Mouse (Mus musculus) heart, embryonic 15.5 days (tissue): ENCODE data around the gene Fcamr. TPM values are rescaled to one million over a fixed set of nuclear protein-coding genes. Genes with fewer than 3 reads are reported as not detected.

Experiments
- ATAC-seq: fragments of 200-750 bp; cut with Nextera tagmentation; replicated peaks from 2 replicates; pipeline ENCODE4 v1.8.0; 2017; ENCODE audit warnings: low read depth, moderate TSS enrichment; ENCODE audit not compliant: insufficient number of reproducible peaks, insufficient read depth, low FRiP score
- H3K27ac ChIP-seq: fragments of 300-500 bp; sonication (generic); 2 replicates; pipeline ENCODE4 v1.5.1; 2015; ENCODE audit warnings: mild to moderate bottlenecking, inconsistent platforms
- H3K27me3 ChIP-seq: fragments of 300-500 bp; sonication (generic); 2 replicates; pipeline ENCODE4 v1.6.1; 2015; ENCODE audit warnings: inconsistent platforms
- H3K36me3 ChIP-seq: fragments of 300-500 bp; sonication (generic); 2 replicates; pipeline ENCODE4 v1.6.1; 2015; ENCODE audit warnings: mild to moderate bottlenecking, inconsistent platforms
- H3K4me1 ChIP-seq: fragments of 300-500 bp; sonication (generic); replicated peaks from 2 replicates; pipeline ENCODE4 v1.6.1; 2015; ENCODE audit warnings: inconsistent platforms
- H3K4me2 ChIP-seq: fragments of 300-500 bp; sonication (generic); 2 replicates; pipeline ENCODE4 v1.6.1; 2015; ENCODE audit warnings: inconsistent platforms, mild to moderate bottlenecking, moderate library complexity
- H3K4me3 ChIP-seq: fragments of 300-500 bp; sonication (generic); 2 replicates; pipeline ENCODE4 v1.5.1; 2015; ENCODE audit warnings: mild to moderate bottlenecking, inconsistent platforms
- H3K9ac ChIP-seq: fragments of 300-500 bp; sonication (generic); 2 replicates; pipeline ENCODE4 v1.6.1; 2015; ENCODE audit warnings: mild to moderate bottlenecking, inconsistent platforms
- H3K9me3 ChIP-seq: fragments of 300-500 bp; sonication (generic); replicated peaks from 2 replicates; pipeline ENCODE4 v1.6.1; 2016; ENCODE audit warnings: inconsistent platforms
- WGBS: fragments of 180-500 bp; shearing (Covaris S2); methylation state at CpG from one replicate; pipeline ENCODE4 v1.1.7; 2015; ENCODE audit warnings: mixed read lengths; 5-methylcytosine and 5-hydroxymethylcytosine counted together
- polyA plus RNA-seq: library from polyadenylated mRNA; unstranded; fragments of >200 nt; fragmentation: Nextera tagmentation; extraction: Ambion mirVana; gene quantifications from 2 replicates; pipeline ENCODE4 v1.2.1, GENCODE M21; 2015

Gene Fcamr
- polyA plus RNA-seq, 1 experiment from 2014 or later = 0.06 TPM

GRCm38 (mm10) chr1:130832230-130833149 is 31.8 kb downstream of the Fcamr start:
- ATAC-seq = no peak
- Histone ChIP-seq H3K9ac (no peak overlapping the region), H3K4me2 (no peak overlapping the region), H3K27ac (no peak overlapping the region), H3K27me3 (no peaks in the 10 kb centered on the region), H3K4me3 (no peak overlapping the region), H3K9me3 (no peaks in the 10 kb centered on the region), H3K36me3 (no peaks in the 10 kb centered on the region), H3K4me1 (peaks cover 9% of the 10 kb centered on the region)
- 62% methylated on average over 5 of the region's 5 CpGs for WGBS

GRCm38 (mm10) chr1:130835161-130835936 is 34.6 kb downstream of the Fcamr start:
- Histone ChIP-seq H3K4me3 (no peak overlapping the region), H3K9ac (no peak overlapping the region), H3K27ac (no peak overlapping the region), H3K4me2 (no peak overlapping the region), H3K9me3 (no peaks in the 10 kb centered on the region), H3K27me3 (no peaks in the 10 kb centered on the region), H3K36me3 (no peaks in the 10 kb centered on the region), H3K4me1 (peaks cover 5% of the 10 kb centered on the region)
- ATAC-seq = no peak
- 84% methylated on average over 6 of the region's 6 CpGs for WGBS

GRCm38 (mm10) chr1:130838288-130838687 is 37.6 kb downstream of the Fcamr start:
- WGBS = 38% methylated on average over 6 of the region's 6 CpGs
- no peak for ATAC-seq
- H3K4me3 ChIP-seq = no peak overlapping the region
- no peaks in the 10 kb centered on the region for H3K4me1 ChIP-seq
- no peak overlapping the region for H3K9ac ChIP-seq
- no peak overlapping the region for H3K4me2 ChIP-seq
- H3K27ac ChIP-seq = no peak overlapping the region
- no peaks in the 10 kb centered on the region for H3K9me3 ChIP-seq
- H3K27me3 ChIP-seq = no peaks in the 10 kb centered on the region
- H3K36me3 ChIP-seq = no peaks in the 10 kb centered on the region

DNA sequence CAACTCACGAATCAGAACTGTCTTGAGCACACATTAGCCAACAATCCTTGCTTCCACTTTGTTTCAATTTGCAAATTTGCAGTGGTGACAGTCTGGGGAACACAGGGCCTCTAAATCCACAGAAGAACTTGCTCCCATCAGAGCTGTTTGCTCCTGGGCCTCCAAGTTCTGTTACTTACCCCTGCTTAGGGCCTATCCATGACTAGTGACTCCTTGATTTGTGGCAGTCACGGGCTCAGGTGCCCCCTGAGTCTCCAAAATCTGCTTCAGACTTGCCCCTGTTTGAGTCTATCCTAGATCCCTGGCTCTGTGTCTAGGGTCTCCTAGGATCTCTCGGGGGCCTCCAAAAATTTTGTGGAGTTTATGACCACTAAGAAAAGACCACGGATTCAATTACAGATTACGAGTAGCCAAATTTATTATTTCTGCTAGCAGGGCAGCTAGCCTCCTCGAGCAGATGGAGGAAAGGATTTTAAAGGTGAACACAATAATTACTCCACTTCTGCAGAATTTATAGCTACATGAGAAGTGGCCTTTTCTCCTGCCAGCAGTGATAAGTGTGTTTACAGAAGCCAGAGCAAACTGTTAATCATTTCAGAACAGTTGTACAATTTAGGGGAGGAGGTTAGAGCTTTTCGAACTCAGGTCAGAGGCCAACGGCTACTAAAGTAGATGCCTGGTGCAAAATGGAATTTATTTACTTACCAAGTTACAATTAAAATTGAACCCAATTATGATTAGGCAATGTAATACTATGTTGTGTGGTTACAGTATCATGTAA is 40.1 kb downstream of the Fcamr start:
- no peak overlapping the region for H3K9ac ChIP-seq
- H3K4me3 ChIP-seq = no peak overlapping the region
- no peaks in the 10 kb centered on the region for H3K4me1 ChIP-seq
- no peaks in the 10 kb centered on the region for H3K9me3 ChIP-seq
- H3K27me3 ChIP-seq = no peaks in the 10 kb centered on the region
- 67% methylated on average over 8 of the region's 8 CpGs for WGBS
- no peak overlapping the region for H3K4me2 ChIP-seq
- no peak overlapping the region for H3K27ac ChIP-seq
- ATAC-seq = no peak
- no peaks in the 10 kb centered on the region for H3K36me3 ChIP-seq

- no peak for ATAC-seq
- no peaks in the 10 kb centered on the region for H3K4me1 ChIP-seq
- no peaks in the 10 kb centered on the region for H3K36me3 ChIP-seq
- no peaks in the 10 kb centered on the region for H3K27me3 ChIP-seq
- H3K9ac ChIP-seq = no peak overlapping the region
- 80% methylated on average over 7 of the region's 7 CpGs for WGBS
- H3K4me3 ChIP-seq = no peak overlapping the region
- H3K9me3 ChIP-seq = no peaks in the 10 kb centered on the region
- H3K27ac ChIP-seq = no peak overlapping the region
- no peak overlapping the region for H3K4me2 ChIP-seq
These were observed 40.9 kb downstream of the Fcamr start for GRCm38 (mm10) chr1:130841621-130842020.

DNA sequence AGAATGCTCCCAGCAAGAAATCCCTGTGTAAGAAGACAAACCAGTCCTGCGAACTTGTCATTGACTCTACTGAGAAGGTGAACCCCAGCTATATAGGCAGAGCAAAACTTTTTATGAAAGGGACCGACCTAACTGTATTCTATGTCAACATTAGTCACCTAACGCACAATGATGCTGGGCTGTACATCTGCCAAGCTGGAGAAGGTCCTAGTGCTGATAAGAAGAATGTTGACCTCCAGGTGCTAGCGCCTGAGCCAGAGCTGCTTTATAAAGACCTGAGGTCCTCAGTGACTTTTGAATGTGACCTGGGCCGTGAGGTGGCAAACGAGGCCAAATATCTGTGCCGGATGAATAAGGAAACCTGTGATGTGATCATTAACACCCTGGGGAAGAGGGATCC is 43.8 kb downstream of the Fcamr start:
- Histone ChIP-seq H3K27me3 (no peaks in the 10 kb centered on the region), H3K9me3 (no peaks in the 10 kb centered on the region), H3K4me2 (no peak overlapping the region), H3K4me1 (no peaks in the 10 kb centered on the region), H3K36me3 (no peaks in the 10 kb centered on the region), H3K27ac (no peak overlapping the region), H3K9ac (no peak overlapping the region), H3K4me3 (no peak overlapping the region)
- WGBS = 80% methylated on average over 7 of the region's 7 CpGs
- no peak for ATAC-seq

GRCm38 (mm10) chr1:130849530-130850214 is 49.0 kb downstream of the Fcamr start:
- Histone ChIP-seq H3K4me1 (no peaks in the 10 kb centered on the region), H3K9ac (no peak overlapping the region), H3K27ac (no peak overlapping the region), H3K4me3 (no peak overlapping the region), H3K27me3 (no peaks in the 10 kb centered on the region), H3K4me2 (no peak overlapping the region), H3K9me3 (no peaks in the 10 kb centered on the region), H3K36me3 (no peaks in the 10 kb centered on the region)
- WGBS = 86% methylated on average over 10 of the region's 10 CpGs
- no peak for ATAC-seq

- ATAC-seq = no peak
- Histone ChIP-seq H3K4me2 (no peak overlapping the region), H3K27ac (no peak overlapping the region), H3K9me3 (no peaks in the 10 kb centered on the region), H3K36me3 (no peaks in the 10 kb centered on the region), H3K9ac (no peak overlapping the region), H3K4me3 (no peak overlapping the region), H3K27me3 (no peaks in the 10 kb centered on the region), H3K4me1 (no peaks in the 10 kb centered on the region)
- 57% methylated on average over 5 of the region's 5 CpGs for WGBS
These were observed 49.7 kb downstream of the Fcamr start for GRCm38 (mm10) chr1:130850405-130850804.

DNA sequence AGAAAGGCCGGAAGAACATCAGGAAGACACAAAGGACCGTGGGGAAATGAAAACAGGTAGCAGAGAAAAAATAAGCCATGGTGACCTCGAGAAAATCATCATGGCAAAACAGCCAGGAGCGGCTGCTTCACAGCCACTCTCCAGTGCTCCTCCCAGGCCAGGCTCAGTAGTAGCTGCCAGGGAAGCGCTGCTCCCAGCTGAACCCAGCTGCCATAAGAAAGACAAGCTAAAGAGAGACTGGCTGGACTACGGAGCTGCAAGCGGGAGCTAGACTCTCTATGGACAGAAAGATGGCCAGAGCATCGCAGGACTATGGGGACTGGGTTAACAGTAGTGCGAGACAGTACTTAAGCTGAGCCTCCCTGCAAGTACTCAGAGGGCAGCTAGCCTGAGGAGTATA is 54.1 kb downstream of the Fcamr start:
- WGBS = 77% methylated on average over 9 of the region's 9 CpGs
- H3K4me2 ChIP-seq = no peak overlapping the region
- H3K9me3 ChIP-seq = no peaks in the 10 kb centered on the region

DNA sequence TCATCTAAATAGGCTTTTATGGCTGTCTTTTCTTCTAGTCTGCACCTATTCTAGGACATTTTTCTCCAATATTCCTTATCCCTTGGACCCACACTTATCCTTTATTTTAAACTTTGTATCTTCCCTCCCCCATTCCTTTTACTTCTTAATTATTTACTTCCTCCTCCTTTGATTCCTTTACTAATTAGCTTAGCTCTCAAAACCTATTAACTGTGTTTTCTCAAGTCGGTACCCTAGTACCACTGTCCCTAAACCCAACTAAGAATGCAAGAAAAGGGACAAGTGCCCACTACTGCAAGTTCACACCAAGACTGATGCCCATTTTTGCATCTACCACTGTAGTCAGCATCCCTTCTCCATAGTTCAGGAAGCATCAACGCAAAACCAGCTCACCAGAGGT is 55.0 kb downstream of the Fcamr start:
- Histone ChIP-seq H3K4me1 (no peaks in the 10 kb centered on the region), H3K9me3 (no peaks in the 10 kb centered on the region), H3K9ac (no peak overlapping the region), H3K4me3 (no peak overlapping the region), H3K36me3 (no peaks in the 10 kb centered on the region), H3K27ac (no peak overlapping the region), H3K4me2 (no peak overlapping the region), H3K27me3 (no peaks in the 10 kb centered on the region)
- no peak for ATAC-seq
- WGBS = 78% methylated on average over 2 of the region's 2 CpGs

More for the DNA sequence above, 54.1 kb downstream of the Fcamr start:
- no peaks in the 10 kb centered on the region for H3K4me1 ChIP-seq
- ATAC-seq = no peak
- H3K9ac ChIP-seq = no peak overlapping the region
- no peak overlapping the region for H3K4me3 ChIP-seq
- H3K36me3 ChIP-seq = no peaks in the 10 kb centered on the region
- H3K27me3 ChIP-seq = no peaks in the 10 kb centered on the region
- H3K27ac ChIP-seq = no peak overlapping the region

- Histone ChIP-seq H3K27me3 (no peaks in the 10 kb centered on the region), H3K4me1 (no peaks in the 10 kb centered on the region), H3K27ac (no peak overlapping the region), H3K9me3 (no peaks in the 10 kb centered on the region), H3K4me2 (no peak overlapping the region), H3K4me3 (no peak overlapping the region), H3K36me3 (no peaks in the 10 kb centered on the region), H3K9ac (no peak overlapping the region)
- 83% methylated on average over 4 of the region's 4 CpGs for WGBS
- ATAC-seq = no peak
These were observed 56.8 kb downstream of the Fcamr start for GRCm38 (mm10) chr1:130857456-130857855.
